Mouse (Mus musculus) lung, adult 2 months (tissue): ENCODE measurements around the gene Ddias. TPM values are rescaled to one million over a fixed set of nuclear protein-coding genes. Genes with fewer than 3 reads are reported as not detected.

Experiments
- DNase-seq: peaks from one replicate; pipeline ENCODE4 v3.0.0; 2022
- H3K4me1 ChIP-seq: fragments of 200-500 bp; 2 replicates; pipeline ENCODE4 v1.6.1; 2011; ENCODE audit warnings: low read length; ENCODE audit not compliant: control insufficient read depth, insufficient read depth
- H3K4me3 ChIP-seq: fragments of 200-500 bp; replicated peaks from 2 replicates; pipeline ENCODE3; 2011; ENCODE audit warnings: low read depth, mild to moderate bottlenecking, control low read depth, low read length; ENCODE audit errors: extremely low read depth
- CTCF ChIP-seq: fragments of 200-500 bp; IDR thresholded peaks from 2 replicates; pipeline ENCODE4 v1.5.1; 2011; ENCODE audit warnings: mild to moderate bottlenecking, low read length, control low read depth; ENCODE audit not compliant: insufficient read depth
- POLR2A ChIP-seq: fragments of 200-500 bp; IDR thresholded peaks from 2 replicates; pipeline ENCODE4 v1.6.1; 2011; ENCODE audit warnings: low read depth, mild to moderate bottlenecking, control low read depth, low read length, borderline replicate concordance; ENCODE audit errors: extremely low read depth
- WGBS: fragments of 180-500 bp; shearing (Covaris S2); methylation state at CpG from one replicate; pipeline ENCODE4 v1.1.7; 2018; 5-methylcytosine and 5-hydroxymethylcytosine counted together
- polyA plus RNA-seq: library from polyadenylated mRNA; depleted of rRNA; stranded (reverse); fragments of >200 nt; gene quantifications from 2 replicates; pipeline ENCODE4 v1.2.3, GENCODE M21; 2012

The Ddias gene
- polyA plus RNA-seq, 1 experiment: 0.07 TPM

DNA sequence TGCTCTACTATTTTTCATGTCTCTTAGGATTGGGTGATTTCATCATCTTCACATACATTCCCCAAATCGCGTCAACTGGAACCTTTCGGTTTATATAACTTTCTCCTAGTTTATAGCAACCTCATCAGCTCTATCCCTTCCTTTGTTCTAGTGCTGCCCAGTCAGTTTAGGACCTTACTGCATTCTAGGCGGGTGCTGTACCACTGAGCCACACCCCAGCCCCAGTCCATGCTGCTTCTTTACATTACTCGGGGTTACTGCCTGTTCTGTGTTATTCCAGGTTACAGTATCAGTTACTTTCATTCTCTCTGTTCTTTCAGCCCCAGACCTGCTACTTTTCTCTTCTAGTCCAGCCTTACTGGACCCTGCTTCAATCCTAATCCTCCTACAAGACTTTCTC, 13.2 kb upstream of the Ddias start:
- 80% methylated on average over 5 of the region's 5 CpGs for WGBS
- Histone ChIP-seq H3K4me1 (peaks cover 10% of the 10 kb centered on the region), H3K4me3 (no peak overlapping the region)
- TF ChIP-seq POLR2A (no peak), CTCF (no peak)
- no peak for DNase-seq

DNA sequence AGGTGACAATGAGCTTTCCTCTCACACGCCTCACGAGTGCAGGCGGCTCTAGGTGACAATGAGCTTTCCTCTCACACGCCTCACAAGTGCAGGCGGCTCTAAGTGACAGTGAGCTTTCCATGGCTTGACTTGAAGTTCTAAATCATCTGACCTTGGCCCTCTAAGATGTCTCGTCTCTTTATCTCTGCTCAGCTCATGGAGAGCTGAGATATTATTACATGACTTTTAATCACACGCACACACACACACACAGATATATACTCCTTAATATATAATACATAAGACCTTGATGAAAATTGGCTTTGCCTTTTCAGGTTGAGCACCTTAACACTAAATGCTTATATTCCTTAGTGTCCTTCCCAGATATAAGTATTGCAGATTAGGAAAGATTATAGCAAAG, 12.8 kb upstream of the Ddias start:
- WGBS: 66% methylated on average over 7 of the region's 7 CpGs
- peaks cover 10% of the 10 kb centered on the region for H3K4me1 ChIP-seq
- no peak for DNase-seq
- TF ChIP-seq POLR2A: no peak
- TF ChIP-seq CTCF: no peak
- no peak overlapping the region for H3K4me3 ChIP-seq

DNA sequence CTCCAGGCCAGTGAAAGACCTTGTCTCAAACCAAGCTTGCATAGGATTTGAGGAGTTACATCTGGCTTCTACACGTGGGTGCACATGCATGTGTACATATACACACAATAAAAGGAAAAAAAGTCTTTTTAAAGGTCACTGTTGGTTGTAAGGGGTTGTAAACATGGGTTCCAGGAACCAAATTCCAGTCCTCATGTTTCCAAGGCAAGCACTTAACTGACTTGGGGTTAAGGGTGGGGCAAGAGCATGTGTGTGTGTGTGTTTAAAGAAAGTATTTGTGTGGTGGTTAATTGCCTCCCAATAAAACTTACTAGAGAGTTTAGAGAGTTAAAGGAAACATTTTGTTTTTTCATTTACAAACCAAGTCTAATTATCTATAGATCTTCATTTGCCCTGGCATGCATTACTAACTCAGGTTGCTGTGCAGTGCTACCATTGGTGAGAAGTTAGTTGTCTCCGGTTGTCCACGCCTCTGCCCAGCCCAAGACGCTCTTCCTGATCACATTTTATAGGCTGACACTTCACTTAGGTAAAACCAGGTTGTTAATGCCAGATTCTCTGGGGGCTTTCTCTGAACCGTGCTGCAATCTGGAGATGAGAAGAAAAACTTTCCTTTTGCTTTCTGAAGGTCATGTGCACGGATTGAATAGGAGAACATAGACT, 11.1 kb upstream of the Ddias start:
- whole genome bisulfite sequencing: 73% methylated on average over 6 of the region's 6 CpGs
- Histone ChIP-seq H3K4me3 (no peak overlapping the region), H3K4me1 (peaks cover 4% of the 10 kb centered on the region)
- no peak for TF ChIP-seq CTCF
- no peak for TF ChIP-seq POLR2A
- no peak for DNase-seq

DNA sequence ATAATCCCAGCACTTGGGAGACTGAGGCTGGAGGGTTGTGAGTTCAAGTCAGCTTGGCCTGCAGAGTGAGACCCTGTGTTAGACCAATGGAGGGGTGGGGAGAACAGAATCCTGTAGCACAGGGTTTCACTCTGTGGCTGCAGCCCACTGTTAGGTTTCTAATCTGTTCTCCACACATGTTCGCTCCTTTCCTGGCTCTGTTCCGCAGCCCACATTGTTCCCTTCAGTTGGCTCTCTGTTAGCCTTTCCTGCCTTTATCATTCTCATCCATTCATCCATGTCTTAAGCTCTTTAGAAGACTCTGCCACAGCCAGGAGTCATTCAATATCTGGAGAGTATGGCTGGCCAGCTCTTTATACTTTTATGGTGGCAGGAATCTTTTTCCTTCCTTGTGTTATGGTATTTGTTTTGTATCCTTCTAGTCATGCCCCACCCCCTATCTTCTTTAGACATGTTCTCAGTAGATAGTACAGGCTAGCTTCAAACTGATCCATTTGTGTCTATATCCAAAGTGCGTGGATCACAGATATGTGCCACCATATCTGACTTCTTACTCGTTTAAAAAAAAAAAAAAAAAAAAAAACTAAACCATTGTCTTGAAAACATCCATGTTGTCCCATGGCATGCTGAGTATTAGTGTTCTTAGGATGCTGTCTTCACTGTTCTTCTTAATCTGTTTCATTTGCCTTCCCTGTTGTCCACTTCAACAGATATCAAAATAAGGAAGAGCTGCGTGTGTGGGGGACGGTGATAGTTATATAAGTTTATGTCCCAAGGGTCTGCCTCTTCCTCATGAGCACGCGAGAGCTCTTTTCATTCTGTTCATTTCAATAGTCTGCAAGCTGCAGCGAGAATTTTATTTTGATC, 10.0 kb upstream of the Ddias start:
- DNase-seq: no peak
- Histone ChIP-seq H3K4me3 (no peak overlapping the region), H3K4me1 (peaks cover 8% of the 10 kb centered on the region)
- TF ChIP-seq CTCF: no peak
- no peak for TF ChIP-seq POLR2A
- 68% methylated on average over 9 of the region's 9 CpGs for WGBS

DNA sequence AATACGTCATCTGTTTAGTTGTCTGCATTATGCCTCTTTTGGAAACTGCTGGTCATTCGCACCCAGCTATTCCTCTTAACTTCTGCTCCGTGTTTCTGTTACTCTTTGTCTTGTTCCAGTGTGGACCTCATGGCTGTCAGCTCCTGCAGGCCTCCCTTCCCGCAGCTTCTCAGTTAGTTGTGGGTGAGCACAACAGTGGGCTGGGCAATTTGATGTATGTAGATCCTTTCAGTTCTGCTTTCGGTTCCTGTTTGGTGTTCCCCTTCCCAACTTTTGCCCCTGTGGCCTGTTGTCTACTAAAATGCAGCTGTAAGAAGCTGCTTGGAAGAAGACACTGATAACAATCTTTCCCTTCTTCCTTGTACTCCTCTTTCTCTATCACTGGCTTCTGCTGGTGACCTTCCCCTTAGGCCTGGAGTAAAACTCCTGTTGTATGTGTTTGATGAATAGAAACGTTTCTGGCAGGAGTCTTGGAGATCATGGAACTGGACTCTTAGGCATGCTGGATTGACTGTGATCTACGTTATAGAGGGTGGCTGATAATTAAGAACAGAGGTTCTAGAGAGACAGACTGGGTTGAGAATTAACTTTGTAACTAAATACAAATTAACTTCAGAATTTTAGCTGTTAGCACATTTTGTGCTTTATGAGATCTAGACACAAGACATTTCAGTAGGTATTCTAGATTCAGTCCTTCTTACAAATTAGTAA, 4.7 kb upstream of the Ddias start:
- Histone ChIP-seq H3K4me3 (no peak overlapping the region), H3K4me1 (peaks cover 5% of the 10 kb centered on the region)
- no peak for TF ChIP-seq CTCF
- TF ChIP-seq POLR2A: peak; percentile 37; the same call in 1 of the 2 replicates
- DNase-seq: no peak
- 47% methylated on average over 7 of the region's 7 CpGs for WGBS

DNA sequence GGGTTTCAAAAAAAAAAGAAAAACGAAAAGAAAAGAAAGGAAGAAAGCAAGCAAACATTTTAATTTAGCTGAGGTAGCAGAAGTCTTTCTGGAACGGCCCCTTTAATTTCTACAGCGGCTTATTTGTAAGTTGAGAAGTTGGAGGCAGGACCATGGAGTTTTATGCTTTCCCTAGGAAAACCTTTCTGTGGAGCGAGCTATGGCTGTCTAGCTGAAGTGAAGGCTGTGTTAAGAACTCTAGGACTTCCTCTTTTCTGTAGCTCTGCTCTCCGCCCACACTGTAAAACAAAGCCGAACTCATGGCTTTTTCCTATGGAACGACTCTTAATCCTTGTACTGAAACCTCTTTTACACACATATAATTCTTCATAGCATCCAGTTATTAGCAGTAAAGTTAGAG, 2.5 kb upstream of the Ddias start:
- DNase-seq: no peak
- no peak for TF ChIP-seq CTCF
- no peak for TF ChIP-seq POLR2A
- 11% methylated on average over 7 of the region's 7 CpGs for WGBS
- Histone ChIP-seq H3K4me3 (no peak overlapping the region), H3K4me1 (peaks cover 6% of the 10 kb centered on the region)

DNA sequence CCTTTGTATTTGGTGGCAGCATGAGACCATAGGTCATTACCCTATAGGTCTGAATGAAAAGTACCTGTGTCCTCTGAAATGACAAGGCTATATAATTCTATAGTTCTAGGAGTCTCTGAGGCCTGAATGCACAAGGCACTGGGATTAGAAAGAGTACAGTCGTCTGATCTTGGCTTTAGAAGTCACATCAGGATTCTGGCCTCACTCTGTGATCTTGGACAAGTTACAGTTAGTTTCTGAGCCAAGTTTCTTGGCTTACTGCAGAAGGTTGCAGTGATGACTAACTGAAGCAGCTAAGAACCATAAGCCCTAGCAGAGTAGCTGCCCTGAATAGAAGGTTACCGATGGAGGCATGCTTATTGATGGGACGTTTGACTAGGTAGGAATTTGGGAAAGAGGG, 2.0 kb upstream of the Ddias start:
- no peak for DNase-seq
- no peak for TF ChIP-seq POLR2A
- TF ChIP-seq CTCF: no peak
- Histone ChIP-seq H3K4me3 (no peak overlapping the region), H3K4me1 (peaks cover 6% of the 10 kb centered on the region)
- WGBS: 16% methylated on average over 3 of the region's 3 CpGs

DNA sequence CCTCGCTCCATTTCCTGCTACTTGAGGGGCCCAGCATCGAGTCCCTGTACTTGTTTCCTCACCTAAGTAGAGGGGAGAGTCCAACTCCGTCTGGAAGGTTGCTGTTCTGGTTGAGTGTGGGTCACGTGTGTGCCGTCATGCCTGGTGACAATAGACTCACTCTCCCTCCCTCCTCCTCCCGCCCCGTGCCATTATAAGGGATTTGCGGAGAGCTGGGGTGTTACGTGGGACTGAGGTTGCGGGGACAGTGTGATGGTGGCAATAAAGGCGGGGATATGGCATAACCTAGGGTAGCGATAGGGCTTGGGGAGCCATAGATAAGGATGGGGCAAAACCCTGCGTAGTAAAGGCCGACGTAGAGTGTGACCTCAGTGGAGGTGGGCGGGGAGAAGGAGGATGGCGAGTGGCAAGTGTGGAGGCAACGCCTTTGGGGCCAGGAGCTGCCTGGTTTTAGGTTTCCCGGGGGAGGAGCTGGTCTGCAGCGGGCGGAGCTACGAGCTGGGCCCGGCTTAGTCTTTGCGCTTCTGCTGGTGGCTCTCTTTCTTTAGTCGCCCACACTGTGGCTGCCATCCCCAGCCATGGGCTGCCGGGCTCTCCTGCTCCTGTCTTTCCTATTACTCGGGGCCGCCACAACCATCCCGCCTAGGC, 838 bp upstream of the Ddias start:
- peak; percentile 84; the same call in 1 of the 2 replicates for TF ChIP-seq POLR2A
- no peak for TF ChIP-seq CTCF
- H3K4me3 ChIP-seq: peak overlapping the region; percentile 92
- under 1% methylated on average over 29 of the region's 29 CpGs for WGBS
- peaks cover 6% of the 10 kb centered on the region for H3K4me1 ChIP-seq
- DNase-seq: peak; percentile 91

DNA sequence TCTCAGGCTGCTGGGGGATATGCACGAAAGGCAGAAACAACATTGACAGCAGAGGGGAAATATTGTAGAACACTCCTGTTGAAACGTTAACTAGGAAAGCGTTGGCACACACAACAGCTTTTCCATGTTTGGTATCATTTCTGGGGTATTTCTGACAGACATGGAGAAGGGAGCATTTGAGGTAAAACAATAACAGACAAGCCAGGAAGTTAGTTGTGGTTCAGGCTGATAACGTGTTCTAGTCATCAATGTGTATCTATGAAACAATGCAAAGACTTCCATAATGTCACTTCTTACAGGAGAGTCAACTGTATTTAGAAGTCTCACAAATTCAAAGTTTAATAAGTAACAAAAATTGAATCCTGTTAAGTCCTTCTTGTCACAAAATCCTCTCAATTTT, 2.5 kb downstream of the Ddias start:
- 73% methylated on average over 4 of the region's 4 CpGs for WGBS
- no peak for DNase-seq
- Histone ChIP-seq H3K4me1 (peaks cover 2% of the 10 kb centered on the region; the same call in 1 of the 2 replicates), H3K4me3 (no peak overlapping the region)
- TF ChIP-seq CTCF (no peak), POLR2A (no peak)

DNA sequence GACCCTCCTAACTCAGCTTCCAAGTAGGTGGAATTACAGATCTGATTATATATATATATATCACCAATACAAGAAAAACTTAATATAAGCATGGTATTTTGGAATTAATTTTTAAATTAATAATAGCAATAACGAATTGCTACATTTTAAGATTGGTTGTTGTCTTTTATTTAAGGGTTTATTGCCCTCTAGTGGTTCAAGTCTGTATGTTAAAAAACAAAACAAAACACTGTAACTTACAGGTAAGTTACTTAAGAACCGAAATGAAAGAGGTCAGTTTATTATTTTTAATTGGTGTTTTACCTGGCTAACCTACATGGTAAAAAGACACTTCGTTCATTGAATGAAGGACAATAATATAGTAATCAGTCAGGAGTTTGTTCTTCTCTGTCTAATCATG, 3.9 kb downstream of the Ddias start:
- no peak overlapping the region for H3K4me3 ChIP-seq
- H3K4me1 ChIP-seq: peaks cover 2% of the 10 kb centered on the region; the same call in 1 of the 2 replicates
- TF ChIP-seq POLR2A (no peak), CTCF (no peak)
- no peak for DNase-seq
- 61% methylated on average over 3 of the region's 3 CpGs for WGBS
